Mouse (Mus musculus) embryonic stem cell, embryonic (primary cell): Measurements from ENCODE around the gene Slc2a2.

ENCODE experiments used
- CTCF ChIA-PET, 4 experiments: fragments of 300-600 bp in 2 of 4; fragments of 350-600 bp in 2 of 4; sonication (Branson Sonifier 250); formaldehyde crosslinking; loops; one replicate each; lab custom pipeline; 2022; ENCODE audit warnings: inconsistent platforms in 2 of 4; lab: Charles Lee
- POLR2A ChIA-PET, 4 experiments: fragments of 300-600 bp in 2 of 4; fragments of 350-600 bp in 2 of 4; sonication (Branson Sonifier 250); formaldehyde crosslinking; loops; one replicate each; lab custom pipeline; 2022; ENCODE audit warnings: antibody characterized with exemption in 4 of 4, inconsistent platforms in 1 of 4; lab: Charles Lee

Slc2a2 gene

GRCm38 (mm10) chr3:28721838-28722237 lies 24.1 kb downstream of the Slc2a2 start:
- POLR2A ChIA-PET, result no interaction called here
- CTCF ChIA-PET, result interaction anchor here in 2 of 4 experiments (0.6 to 1.2 kb wide), 2 partner anchors 24 to 69 kb away, joined by 3 to 4 read pairs; no protein-coding TSS in a partner anchor

GRCm38 (mm10) chr3:28722531-28722930 lies 24.8 kb downstream of the Slc2a2 start:
- CTCF ChIA-PET, result interaction anchor here in 3 of 4 experiments (0.5 to 1.2 kb wide), 7 partner anchors 13 to 607 kb away, joined by 3 to 6 read pairs (median 3); no protein-coding TSS in a partner anchor
- POLR2A ChIA-PET, result interaction anchor here in 1 of 4 experiments (1.8 kb wide), 1 partner anchor 83 kb away, joined by 5 read pairs; the partner anchor contains the start of gene Rpl22l1

GRCm38 (mm10) chr3:28723534-28723933 lies 25.8 kb downstream of the Slc2a2 start:
- ChIA-PET CTCF (interaction anchor here (0.6 to 2.0 kb wide), 20 partner anchors 8 to 748 kb away, joined by 3 to 9 read pairs (median 4); no protein-coding TSS in a partner anchor), POLR2A (interaction anchor here in 2 of 4 experiments (0.7 to 1.8 kb wide), 3 partner anchors 25 to 354 kb away, joined by 3 to 5 read pairs (median 3); partner anchors contain the start of gene Rpl22l1 (in 1 of the 2))

- CTCF ChIA-PET, result interaction anchor here in 2 of 4 experiments (0.6 to 2.0 kb wide), 3 partner anchors 20 to 241 kb away, joined by 3 to 9 read pairs (median 4); no protein-coding TSS in a partner anchor
- POLR2A ChIA-PET, result no interaction called here
Measured at GRCm38 (mm10) chr3:28725203-28725602, 27.5 kb downstream of the Slc2a2 start.

GRCm38 (mm10) chr3:28726356-28726755 lies 28.7 kb downstream of the Slc2a2 start:
- CTCF ChIA-PET, result interaction anchor here in 2 of 4 experiments (1.2 to 1.5 kb wide), 2 partner anchors 20 kb away, joined by 3 to 4 read pairs; no protein-coding TSS in a partner anchor

GRCm38 (mm10) chr3:28734712-28735111 lies 37.0 kb downstream of the Slc2a2 start:
- POLR2A ChIA-PET, result no interaction called here
- CTCF ChIA-PET, result interaction anchor here in 1 of 4 experiments (0.9 to 1.0 kb wide), 2 partner anchors 11 to 12 kb away, joined by 3 to 4 read pairs; no protein-coding TSS in a partner anchor

More at GRCm38 (mm10) chr3:28726356-28726755, 28.7 kb downstream of the Slc2a2 start:
- POLR2A ChIA-PET, result no interaction called here

GRCm38 (mm10) chr3:28736981-28737380 lies 39.3 kb downstream of the Slc2a2 start:
- POLR2A ChIA-PET, result no interaction called here
- CTCF ChIA-PET, result interaction anchor here (0.6 to 2.1 kb wide), 4 partner anchors 9 to 14 kb away, joined by 3 to 6 read pairs (median 4); no protein-coding TSS in a partner anchor

- ChIA-PET POLR2A (no interaction called here), CTCF (interaction anchor here in 1 of 4 experiments (0.6 kb wide), 1 partner anchor 1272 kb away, joined by 3 read pairs; no protein-coding TSS in a partner anchor)
Measured at GRCm38 (mm10) chr3:28740353-28740752, 42.6 kb downstream of the Slc2a2 start.

- POLR2A ChIA-PET, result interaction anchor here in 1 of 4 experiments (1.0 kb wide), 1 partner anchor 14 kb away, joined by 3 read pairs; no protein-coding TSS in a partner anchor
- CTCF ChIA-PET, result interaction anchor here in 1 of 4 experiments (0.7 to 2.1 kb wide), 2 partner anchors 20 to 33 kb away, joined by 3 to 6 read pairs; no protein-coding TSS in a partner anchor
Measured at GRCm38 (mm10) chr3:28743251-28743650, 45.5 kb downstream of the Slc2a2 start.

GRCm38 (mm10) chr3:28745835-28746483 lies 48.3 kb downstream of the Slc2a2 start:
- POLR2A ChIA-PET, result interaction anchor here in 2 of 4 experiments (0.7 to 1.8 kb wide), 4 partner anchors 36 to 1075 kb away, joined by 3 to 8 read pairs (median 4); partner anchors contain the start of gene Rpl22l1 (in 1 of the 2)

GRCm38 (mm10) chr3:28748151-28748550 lies 50.4 kb downstream of the Slc2a2 start:
- CTCF ChIA-PET, result no interaction called here
- POLR2A ChIA-PET, result interaction anchor here in 2 of 4 experiments (1.7 to 2.0 kb wide), 2 partner anchors 57 kb away, joined by 4 to 8 read pairs; partner anchors contain the start of gene Rpl22l1 (in 2 of the 2)

More at GRCm38 (mm10) chr3:28745835-28746483, 48.3 kb downstream of the Slc2a2 start:
- CTCF ChIA-PET, result interaction anchor here (0.6 to 1.9 kb wide), 49 partner anchors 9 to 844 kb away, joined by 3 to 31 read pairs (median 4); partner anchors contain the start of gene Eif5a2 (in 1 of the 4)

- ChIA-PET POLR2A (interaction anchor here in 2 of 4 experiments (1.7 to 2.0 kb wide), 2 partner anchors 56 to 57 kb away, joined by 4 to 8 read pairs; partner anchors contain the start of gene Rpl22l1 (in 2 of the 2)), CTCF (interaction anchor here in 1 of 4 experiments (0.7 kb wide), 1 partner anchor 844 kb away, joined by 3 read pairs; no protein-coding TSS in a partner anchor)
Measured at GRCm38 (mm10) chr3:28748956-28749355, 51.3 kb downstream of the Slc2a2 start.

GRCm38 (mm10) chr3:28755477-28755876 lies 57.8 kb downstream of the Slc2a2 start:
- POLR2A ChIA-PET, result interaction anchor here in 1 of 4 experiments (0.9 kb wide), 1 partner anchor 50 kb away, joined by 4 read pairs; the partner anchor contains the start of gene Rpl22l1

GRCm38 (mm10) chr3:28761225-28761789 lies 63.6 kb downstream of the Slc2a2 start:
- ChIA-PET POLR2A (interaction anchor here in 3 of 4 experiments (1.3 to 2.9 kb wide), 3 partner anchors 10 to 45 kb away, joined by 3 to 8 read pairs (median 3); partner anchors contain the start of gene Rpl22l1 (in 2 of the 3)), CTCF (no interaction called here)

More at GRCm38 (mm10) chr3:28755477-28755876, 57.8 kb downstream of the Slc2a2 start:
- CTCF ChIA-PET, result interaction anchor here in 1 of 4 experiments (1.6 kb wide), 1 partner anchor 9 kb away, joined by 10 read pairs; no protein-coding TSS in a partner anchor

GRCm38 (mm10) chr3:28766935-28767334 lies 69.2 kb downstream of the Slc2a2 start:
- ChIA-PET CTCF (no interaction called here), POLR2A (interaction anchor here in 1 of 4 experiments (1.1 kb wide), 1 partner anchor 38 kb away, joined by 3 read pairs; the partner anchor contains the start of gene Rpl22l1)

GRCm38 (mm10) chr3:28768222-28768621 lies 70.5 kb downstream of the Slc2a2 start:
- POLR2A ChIA-PET, result no interaction called here
- CTCF ChIA-PET, result no interaction called here

- POLR2A ChIA-PET, result interaction anchor here in 2 of 4 experiments (2.3 to 4.5 kb wide), 2 partner anchors 32 to 33 kb away, joined by 8 to 17 read pairs; partner anchors contain the start of gene Rpl22l1 (in 2 of the 2)
- CTCF ChIA-PET, result interaction anchor here in 1 of 4 experiments (1.3 kb wide), 1 partner anchor 13 kb away, joined by 4 read pairs; no protein-coding TSS in a partner anchor
Measured at GRCm38 (mm10) chr3:28772919-28773318, 75.2 kb downstream of the Slc2a2 start.

GRCm38 (mm10) chr3:28775361-28775760 lies 77.7 kb downstream of the Slc2a2 start:
- ChIA-PET CTCF (no interaction called here), POLR2A (interaction anchor here in 2 of 4 experiments (0.9 to 4.5 kb wide), 3 partner anchors 30 to 31 kb away, joined by 3 to 17 read pairs (median 8); partner anchors contain the start of gene Rpl22l1 (in 2 of the 2))
